Mouse (Mus musculus): ENCODE measurements around the gene Sin3b. TPM values are rescaled to one million over a fixed set of nuclear protein-coding genes. Genes with fewer than 3 reads are reported as not detected.
"Not testable (repeated sequence)": the region's sequence is repeated elsewhere in the genome, so short reads cannot be mapped to it uniquely, and the experiment has no call there.

Sin3b gene
- total RNA-seq (2021), result 100 to 1,000 TPM; 207 to 223 TPM

DNA sequence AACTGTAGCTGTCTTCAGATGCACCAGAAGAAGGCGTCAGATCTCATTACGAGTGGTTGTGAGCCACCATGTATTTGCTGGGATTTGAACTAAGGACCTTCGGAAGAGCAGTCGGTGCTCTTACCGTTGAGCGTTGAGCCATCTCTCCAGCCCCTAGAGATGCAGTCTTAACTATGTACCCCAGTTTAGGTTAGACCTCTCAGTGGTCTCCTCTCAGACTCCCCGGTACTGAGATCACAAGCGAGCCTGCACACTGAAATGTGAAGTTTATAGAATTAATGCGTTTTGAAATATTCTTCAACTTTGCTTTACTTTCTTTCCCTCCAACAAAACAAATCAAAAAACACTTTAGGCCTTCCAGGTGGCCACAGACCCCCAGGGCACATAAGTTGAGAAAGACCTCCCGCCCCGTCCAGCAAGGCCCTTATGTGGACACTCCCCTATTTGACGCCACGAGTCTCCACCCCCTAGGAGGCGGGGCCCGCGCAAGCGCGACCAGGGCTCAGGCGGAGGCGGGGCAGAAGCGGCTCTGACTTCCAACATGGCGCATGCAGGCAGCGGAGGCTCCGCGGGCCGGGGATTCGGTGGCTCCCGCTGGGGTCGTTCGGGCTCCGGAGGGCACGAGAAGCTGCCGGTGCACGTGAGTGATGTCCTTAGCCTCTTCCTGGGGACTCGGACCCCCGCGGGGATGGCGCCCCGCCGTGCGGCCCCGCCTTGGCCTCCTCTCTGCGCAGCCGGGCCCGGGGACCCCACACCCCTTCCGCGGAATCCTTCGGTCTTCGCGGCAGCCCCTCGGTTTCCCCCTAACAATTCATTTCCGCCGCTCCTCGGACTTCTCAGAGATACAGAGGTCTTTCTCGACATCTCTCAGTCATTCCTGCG, at the start of gene Sin3b:
Gene Sin3b (plus strand): TSS at position 517 of the 882 bp plus-strand sequence.
- intact Hi-C loops (cut with DNase I), result no loop called here
- DNase-seq, result peak; percentile 97

GRCm38 (mm10) chr8:72674184-72674583, 48.9 kb upstream of the Sin3b start:
- intact Hi-C loops (cut with DNase I), result no loop called here
- no peak for DNase-seq

DNA sequence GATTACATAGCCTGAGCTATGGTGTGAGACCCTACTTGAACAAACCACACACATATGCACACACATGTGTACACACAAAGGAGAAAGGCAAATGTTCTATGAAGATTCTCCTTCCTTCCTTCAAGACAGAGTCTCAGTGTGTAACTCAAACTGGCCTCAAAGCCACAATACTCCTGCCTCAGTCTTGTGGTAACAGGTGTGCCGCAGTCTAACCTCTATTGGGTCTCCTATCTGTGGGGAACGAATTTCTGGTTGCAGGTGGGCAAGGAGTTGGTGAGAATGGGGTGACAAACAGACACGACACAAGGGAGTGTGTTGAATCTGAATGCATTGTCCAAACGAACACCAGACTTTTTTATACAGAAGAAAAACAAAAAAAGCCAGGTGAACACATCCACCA, 46.6 kb upstream of the Sin3b start:
- intact Hi-C loops (cut with DNase I), result no loop called here

GRCm38 (mm10) chr8:72676844-72677243, 46.2 kb upstream of the Sin3b start:
- intact Hi-C loops (cut with DNase I); DNase-seq: not testable (repeated sequence)

More for the DNA sequence above, 46.6 kb upstream of the Sin3b start:
- no peak for DNase-seq

- intact Hi-C loops (cut with DNase I), result no loop called here
- no peak for DNase-seq
These were observed 45.8 kb upstream of the Sin3b start for GRCm38 (mm10) chr8:72677331-72677730.

- DNase-seq, result peak; percentile 74
- intact Hi-C loops (cut with DNase I), result no loop called here
These were observed 43.0 kb upstream of the Sin3b start for GRCm38 (mm10) chr8:72680133-72680532.

GRCm38 (mm10) chr8:72682051-72682687, 40.9 kb upstream of the Sin3b start:
- DNase-seq, result no peak
- intact Hi-C loops (cut with DNase I), result no loop called here

GRCm38 (mm10) chr8:72683010-72683521, 40.0 kb upstream of the Sin3b start:
- intact Hi-C loops (cut with DNase I), result no loop called here
- no peak for DNase-seq

GRCm38 (mm10) chr8:72683572-72684099, 39.4 kb upstream of the Sin3b start:
- intact Hi-C loops (cut with DNase I), result not testable (repeated sequence)

GRCm38 (mm10) chr8:72698349-72698926, 24.6 kb upstream of the Sin3b start:
- DNase-seq, result no peak
- intact Hi-C loops (cut with DNase I), result no loop called here

More at GRCm38 (mm10) chr8:72683572-72684099, 39.4 kb upstream of the Sin3b start:
- not testable (repeated sequence) for DNase-seq

DNA sequence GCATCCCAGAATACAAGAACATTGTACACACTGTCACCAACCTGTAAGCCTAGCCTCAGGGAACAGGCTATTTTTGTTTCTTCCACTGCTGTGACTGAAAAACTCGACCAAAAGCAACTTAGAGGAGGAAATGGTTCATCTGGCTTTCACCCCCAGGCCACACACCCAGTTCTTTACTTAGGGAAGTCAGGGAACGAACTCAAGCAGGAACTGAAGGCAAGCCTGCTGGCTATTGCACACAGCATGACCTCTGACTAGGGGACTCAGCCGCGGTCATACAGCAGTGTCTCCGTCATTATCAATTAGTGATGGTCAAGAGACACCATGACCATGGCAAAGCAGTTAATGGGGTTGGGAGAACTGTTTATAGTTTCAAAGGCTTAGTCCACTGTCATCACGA, 10.5 kb upstream of the Sin3b start:
- intact Hi-C loops (cut with DNase I), result no loop called here
- DNase-seq, result no peak

GRCm38 (mm10) chr8:72716594-72716993, 6.5 kb upstream of the Sin3b start:
- intact Hi-C loops (cut with DNase I), result no loop called here
- no peak for DNase-seq

- no peak for DNase-seq
- intact Hi-C loops (cut with DNase I), result no loop called here
These were observed 2.5 kb upstream of the Sin3b start for GRCm38 (mm10) chr8:72720541-72720940.

GRCm38 (mm10) chr8:72723651-72724001, 541 bp downstream of the Sin3b start:
- DNase-seq, result peak; percentile 28
- intact Hi-C loops (cut with DNase I), result no loop called here

DNA sequence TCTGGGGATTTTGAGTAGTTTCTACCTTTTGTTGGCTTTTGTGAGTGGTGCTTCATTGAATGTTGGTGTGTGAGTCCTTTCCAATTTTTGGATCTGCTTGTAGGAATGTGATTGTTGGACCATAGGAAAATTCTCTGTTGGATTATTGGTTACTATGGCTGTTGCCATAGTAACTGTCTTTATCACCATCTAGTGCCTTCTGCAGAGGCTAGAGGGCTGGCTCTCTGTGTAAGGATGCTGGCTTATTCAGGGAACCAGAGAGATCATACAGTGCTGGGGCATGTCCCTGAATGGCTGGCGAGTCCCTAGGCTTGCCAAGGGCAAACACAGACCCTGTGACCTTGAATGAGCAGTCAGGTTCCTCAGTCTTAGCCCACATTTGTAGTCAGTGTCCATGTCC, 5.6 kb downstream of the Sin3b start:
- no peak for DNase-seq
- intact Hi-C loops (cut with DNase I), result no loop called here

DNA sequence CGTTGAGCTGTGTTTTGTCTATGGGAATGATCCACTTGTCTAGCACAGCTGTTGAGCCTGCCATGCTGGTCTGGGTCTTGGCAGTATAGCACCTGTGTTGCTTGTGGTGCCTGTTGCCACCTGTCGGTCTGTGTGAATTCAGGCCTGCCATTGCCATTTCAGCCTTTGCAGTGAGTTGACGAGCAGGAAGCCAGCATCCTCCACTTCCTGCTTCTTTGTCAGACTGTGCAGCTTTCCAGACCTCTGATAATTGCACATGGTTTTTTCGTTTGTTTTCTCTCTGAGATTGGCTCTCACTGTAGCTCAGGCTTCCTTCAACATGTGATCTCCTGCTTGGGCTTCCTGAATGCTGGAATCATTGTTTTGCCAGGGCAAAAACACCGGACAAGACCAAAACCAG, 11.9 kb downstream of the Sin3b start:
- DNase-seq, result no peak
- intact Hi-C loops (cut with DNase I), result no loop called here

GRCm38 (mm10) chr8:72736868-72737267, 13.8 kb downstream of the Sin3b start:
- intact Hi-C loops (cut with DNase I), result no loop called here
- no peak for DNase-seq

- intact Hi-C loops (cut with DNase I), result no loop called here
- DNase-seq, result peak; percentile 38
These were observed 23.0 kb downstream of the Sin3b start for GRCm38 (mm10) chr8:72746061-72746460.

DNA sequence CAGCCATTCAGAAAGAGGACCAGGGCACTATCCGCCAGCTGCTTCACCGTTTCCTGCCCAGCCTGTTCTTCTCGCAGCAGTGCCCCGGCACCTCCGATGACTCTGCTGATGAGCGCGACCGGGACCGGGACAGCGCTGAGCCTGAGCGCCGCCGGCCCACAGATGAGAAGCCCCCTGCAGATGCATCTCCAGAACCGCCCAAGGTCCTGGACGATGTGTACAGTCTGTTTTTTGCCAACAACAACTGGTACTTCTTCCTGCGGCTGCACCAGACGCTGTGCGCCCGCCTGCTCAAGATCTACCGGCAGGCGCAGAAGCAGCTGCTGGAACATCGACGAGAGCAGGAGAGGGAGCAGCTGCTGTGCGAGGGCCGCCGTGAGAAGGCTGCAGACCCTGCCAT, 26.8 kb downstream of the Sin3b start:
- DNase-seq, result no peak
- intact Hi-C loops (cut with DNase I), result no loop called here

DNA sequence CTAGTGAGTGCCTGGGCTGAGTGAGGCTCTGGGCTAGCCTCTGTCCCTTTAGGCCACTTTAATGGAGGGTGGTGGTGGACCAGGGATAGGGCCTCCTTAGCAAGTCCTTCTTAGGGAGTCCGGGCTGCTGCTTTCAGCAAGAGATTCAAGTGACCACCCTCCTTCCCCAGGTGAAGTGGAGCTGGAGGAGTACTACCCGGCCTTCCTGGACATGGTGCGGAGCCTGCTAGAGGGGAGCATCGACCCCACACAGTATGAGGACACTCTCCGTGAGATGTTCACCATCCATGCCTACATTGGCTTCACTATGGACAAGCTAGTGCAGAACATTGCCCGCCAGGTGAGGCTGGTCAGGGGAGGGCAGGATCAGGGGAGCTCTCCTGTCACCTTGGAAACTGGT, 27.2 kb downstream of the Sin3b start:
- intact Hi-C loops (cut with DNase I), result no loop called here
- no peak for DNase-seq

GRCm38 (mm10) chr8:72751126-72751525, 28.0 kb downstream of the Sin3b start:
- DNase-seq, result no peak
- intact Hi-C loops (cut with DNase I), result no loop called here

All from left cerebral cortex, postnatal 4 days (tissue).